Mouse (Mus musculus): Measurements from ENCODE around the gene Ptbp2. TPM values are rescaled to one million over a fixed set of nuclear protein-coding genes. Genes with fewer than 3 reads are reported as not detected.

Gene Ptbp2
- polyA plus RNA-seq (2012; rRNA removed), result 11.6 and 14.3 TPM in 2 replicates

DNA sequence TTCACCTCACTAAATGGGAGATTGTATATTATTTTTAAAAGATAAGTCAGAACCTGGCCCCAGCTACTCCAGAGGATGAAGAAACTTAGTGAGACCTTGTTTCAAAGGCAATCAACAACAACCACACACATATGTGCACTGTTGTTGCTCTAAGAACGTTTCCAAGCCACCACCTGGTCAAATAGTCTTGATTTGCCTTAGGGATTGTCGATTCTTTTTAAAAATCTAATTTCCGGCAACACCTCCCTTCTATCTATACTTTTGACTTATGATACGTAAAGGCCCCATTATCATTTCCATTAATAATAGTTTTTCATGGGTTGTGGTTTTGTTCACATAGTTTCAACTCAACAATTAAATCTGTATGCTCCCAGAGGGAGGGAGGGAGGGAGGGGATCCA is at the start of gene Ptbp2:
Gene Ptbp2, minus strand, starts transcription at position 101 of the 400 bp plus-strand sequence.

Data from liver, embryonic 18 days (tissue).